Mouse (Mus musculus): ENCODE measurements around the gene Hikeshi.

Hikeshi gene

DNA sequence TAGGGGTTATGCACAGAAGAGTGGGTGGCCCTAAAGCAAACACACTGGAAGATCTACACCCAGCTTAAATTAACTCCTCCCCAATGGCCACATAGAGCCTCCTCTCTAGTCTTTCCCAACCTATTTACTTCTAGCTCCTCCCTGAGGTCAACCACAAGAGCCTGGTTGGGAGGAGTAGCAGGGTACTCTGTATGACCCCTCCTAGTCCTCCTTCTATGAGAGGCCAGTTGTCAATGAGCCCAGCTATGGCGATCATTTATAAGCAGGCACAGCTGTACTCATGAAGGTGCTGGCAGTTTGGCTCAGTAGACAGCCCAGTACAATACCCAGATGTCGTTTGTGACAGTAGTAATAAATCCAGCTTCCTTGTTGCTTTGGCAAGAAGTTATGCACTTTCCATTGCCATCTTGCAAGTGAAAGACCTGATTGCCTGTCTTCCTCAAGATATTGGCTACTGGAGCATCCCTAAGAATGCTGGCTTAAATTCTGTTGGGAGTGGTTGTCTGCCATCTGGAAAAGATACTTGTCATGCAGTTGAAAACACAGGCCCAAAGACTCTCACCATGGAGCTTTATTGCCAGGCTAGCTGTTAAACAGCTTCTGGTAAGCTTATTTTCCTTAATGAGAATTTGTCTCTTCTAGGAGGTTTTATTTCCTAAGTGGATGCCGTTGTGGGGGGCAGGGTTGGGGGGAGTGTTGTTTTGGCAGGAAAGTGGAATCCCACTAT lies 27.4 kb downstream of the Hikeshi start:
- CTCF ChIA-PET = interaction anchor here (0.6 kb wide), 1 partner anchor 183 kb away, joined by 5 read pairs; no protein-coding TSS in a partner anchor

DNA sequence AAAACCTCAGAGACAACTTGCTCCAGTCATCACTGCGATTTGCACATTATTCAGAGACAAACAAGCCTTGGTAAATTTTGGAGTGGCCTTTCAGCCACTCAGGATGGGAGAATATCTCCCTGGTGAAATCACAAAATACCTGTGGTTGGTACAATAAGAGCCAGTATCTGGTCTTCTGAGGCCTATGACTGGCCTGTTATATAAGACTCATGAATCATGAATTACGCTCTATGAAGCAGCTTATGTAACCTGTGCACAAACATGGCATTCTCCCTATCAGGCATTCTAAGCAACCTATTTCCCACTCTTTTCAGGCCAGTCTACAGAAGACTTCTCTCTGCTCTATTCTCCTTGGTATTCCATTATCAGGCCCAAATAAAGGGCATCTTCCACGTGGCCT lies 28.6 kb downstream of the Hikeshi start:
- CTCF ChIA-PET = no interaction called here

DNA sequence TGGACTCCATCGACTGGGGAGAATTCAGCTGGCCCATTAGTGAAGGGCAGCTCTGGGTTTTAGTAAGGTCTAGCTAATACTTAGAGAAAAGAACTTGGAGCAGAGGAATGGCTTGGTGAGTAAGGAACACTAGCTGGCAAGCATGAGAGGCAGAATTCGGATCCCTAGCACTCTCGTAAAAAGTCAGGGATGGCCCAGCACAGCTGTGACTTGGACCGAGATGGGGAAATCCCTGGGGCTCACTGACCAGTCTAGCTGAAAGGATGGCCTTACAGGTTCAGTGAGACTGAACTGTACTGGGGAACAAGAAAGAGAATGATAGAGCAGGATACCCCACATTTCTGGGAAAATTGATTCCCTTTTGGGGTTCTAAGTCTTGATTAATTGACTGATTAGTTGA lies 31.3 kb downstream of the Hikeshi start:
- CTCF ChIA-PET = no interaction called here

DNA sequence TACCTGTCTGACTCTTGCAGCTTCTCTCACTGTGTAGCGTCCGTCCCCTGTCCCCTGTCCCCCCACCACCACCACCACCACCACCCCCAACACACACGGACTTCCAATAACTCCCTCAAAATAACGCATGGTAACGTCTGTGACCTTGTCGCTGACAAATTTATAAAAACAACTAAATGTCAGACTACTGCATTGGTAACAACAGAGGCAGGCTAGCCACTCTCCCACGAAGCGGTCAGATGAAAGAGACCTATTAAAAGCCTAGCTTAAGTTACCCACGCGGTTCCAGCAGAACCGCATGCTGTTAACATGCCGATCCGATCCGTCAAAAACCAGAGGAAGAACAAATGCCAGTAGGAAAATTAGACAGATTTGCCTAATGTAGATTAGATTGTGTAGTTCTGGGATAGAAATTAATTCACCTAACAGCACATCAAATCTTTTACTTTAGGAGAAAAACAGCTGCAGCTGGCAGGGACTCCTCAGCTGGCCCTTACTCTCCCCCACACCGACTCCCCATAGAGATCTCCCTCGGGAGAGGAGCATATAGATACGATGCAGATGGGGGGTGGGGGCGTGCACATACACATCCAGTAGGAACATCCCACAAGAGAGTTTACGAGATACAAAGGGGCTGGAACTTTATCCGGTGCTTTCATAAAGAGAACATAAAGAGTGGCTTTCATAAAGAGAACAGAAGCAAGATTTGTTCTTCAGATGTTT lies 31.9 kb downstream of the Hikeshi start:
- CTCF ChIA-PET = interaction anchor here (0.7 kb wide), 1 partner anchor 66 kb away, joined by 4 read pairs; no protein-coding TSS in a partner anchor

DNA sequence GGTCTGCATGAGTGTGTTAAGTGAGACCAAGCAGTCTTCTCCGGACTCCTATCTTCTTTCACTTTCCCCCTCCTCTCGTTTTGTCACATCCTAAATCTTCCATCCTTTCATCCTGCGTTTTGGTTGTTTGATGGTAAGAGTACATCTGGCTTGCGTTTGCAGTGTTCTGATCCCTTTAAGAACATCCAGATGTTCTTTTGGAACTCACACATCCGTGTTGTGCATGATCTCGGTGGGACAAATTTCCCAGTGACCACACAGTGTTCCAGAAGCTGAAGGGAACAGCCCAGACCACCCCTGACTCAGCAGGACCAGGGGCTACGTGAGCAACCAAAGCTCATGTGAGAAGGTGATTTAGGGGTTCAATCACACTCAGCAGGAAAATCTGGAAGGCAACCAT lies 32.6 kb downstream of the Hikeshi start:
- CTCF ChIA-PET = no interaction called here

DNA sequence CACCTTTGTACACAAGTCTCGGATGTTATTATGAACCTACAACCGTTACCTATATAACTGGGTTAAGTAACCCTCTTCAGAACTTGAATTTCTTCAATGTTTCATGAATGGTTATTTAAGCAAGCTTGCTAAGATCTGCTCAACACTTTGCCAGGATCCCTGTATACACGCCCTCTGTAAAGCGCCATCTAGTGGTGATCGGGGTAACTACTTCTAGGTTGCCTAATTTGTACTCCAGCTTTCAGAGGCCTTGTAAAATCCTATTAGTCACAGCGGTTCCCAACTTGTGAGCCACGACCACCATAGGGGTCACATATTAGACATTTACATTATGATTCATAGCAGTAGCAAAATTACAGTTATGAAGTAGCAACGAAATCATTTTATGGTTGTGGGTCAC lies 33.1 kb downstream of the Hikeshi start:
- CTCF ChIA-PET = no interaction called here

DNA sequence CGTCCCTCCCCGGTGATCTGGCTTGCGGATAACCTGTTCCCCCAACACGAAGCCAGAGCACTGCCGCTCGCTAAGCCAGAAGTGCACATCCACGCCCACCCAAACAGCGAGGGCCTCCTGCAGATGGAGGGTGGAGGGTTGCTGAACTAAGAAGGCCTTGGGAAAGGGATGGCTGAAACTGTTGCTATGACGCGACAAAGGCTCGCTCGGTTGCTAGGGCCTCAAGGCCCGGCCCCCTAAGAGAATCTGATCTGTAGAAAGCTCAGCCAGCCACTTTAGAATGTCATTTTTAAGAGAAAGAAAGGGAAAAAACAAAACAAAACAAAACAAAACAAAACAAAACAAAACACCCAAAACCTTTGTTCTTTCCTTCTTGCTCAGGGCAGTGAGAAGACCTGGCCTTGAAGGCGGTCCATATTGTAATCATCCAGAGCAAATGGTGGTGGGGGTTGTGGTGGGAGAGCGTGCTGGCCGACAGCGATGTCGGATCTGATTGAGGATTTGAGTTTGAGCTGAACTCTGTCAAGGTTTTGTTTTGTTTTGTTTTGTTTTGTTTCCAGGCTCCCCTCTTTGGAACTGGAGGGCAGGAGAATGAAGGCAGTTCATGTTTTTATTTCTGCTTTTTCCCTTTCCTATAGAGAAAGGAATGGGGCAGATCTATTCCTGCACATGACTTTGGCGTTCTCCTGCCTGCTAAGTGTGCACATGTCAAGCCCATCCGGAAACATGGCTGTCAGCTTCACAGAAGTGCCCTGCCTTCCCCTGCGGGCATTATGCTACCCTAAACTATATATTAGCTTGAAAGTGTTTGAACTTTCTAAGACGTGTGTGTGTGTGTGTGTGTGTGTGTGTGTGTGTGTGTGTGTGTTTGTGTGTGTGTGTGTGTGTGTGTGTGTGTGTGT lies 37.3 kb downstream of the Hikeshi start, which contains the start of gene Ccdc81:
Ccdc81 (minus strand) TSS at position 188 of the 902 bp plus-strand sequence.
- CTCF ChIA-PET = no interaction called here

DNA sequence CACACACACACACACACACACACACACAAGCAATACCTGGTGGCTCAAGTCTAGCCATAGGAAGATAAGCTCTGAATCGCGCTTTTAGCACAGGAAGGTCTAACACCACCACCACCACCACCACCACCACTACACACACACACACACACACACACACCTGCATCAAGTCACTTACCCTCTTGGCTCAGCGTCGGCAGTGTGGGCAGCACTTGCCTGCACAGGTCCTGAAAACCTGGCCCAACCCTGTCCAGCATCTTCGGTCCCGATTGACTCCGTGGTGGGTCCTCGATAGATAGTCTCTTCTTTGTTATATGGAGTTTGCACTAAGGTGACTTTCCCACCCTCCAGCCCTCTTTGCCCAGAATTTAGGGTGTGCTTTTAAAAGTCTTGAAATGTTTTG lies 38.0 kb downstream of the Hikeshi start:
- CTCF ChIA-PET = no interaction called here

DNA sequence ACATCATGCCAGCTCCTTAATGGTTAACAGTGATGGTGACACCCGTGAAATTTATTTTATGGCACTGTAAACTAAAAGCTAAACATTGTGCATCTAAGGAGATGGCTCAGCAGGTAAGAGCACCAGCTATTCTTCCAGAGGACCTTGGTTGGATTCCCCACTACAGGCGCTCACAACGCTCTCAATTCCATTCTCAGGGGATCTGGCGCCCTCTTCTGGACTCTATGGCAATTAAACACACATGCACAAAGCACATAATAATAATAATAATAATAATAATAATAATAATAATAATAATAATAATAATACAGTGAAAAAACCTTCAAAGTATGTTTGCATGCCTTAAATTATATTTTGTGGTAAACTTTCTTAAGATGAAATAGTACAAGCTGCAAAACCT lies 49.1 kb downstream of the Hikeshi start:
- CTCF ChIA-PET = no interaction called here

DNA sequence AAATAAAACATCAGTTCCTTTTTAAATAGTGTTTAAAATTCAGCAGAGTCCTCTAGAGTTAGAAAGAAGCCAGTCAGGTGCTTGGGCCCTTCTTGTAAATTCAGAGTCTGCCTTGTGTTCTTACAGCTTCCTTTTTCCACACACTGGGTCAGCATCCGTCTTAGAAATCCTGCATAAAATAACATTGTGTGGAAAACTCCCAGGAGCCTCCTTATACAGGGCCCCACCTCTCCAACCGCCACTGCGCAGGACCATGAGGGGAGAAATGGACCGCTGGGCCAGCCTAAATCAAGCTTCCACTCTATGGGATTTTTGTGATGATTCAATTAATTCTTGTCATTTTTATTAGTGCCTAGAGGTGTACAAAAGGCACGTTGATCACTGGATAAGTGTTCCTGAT lies 49.6 kb downstream of the Hikeshi start:
- CTCF ChIA-PET = no interaction called here

DNA sequence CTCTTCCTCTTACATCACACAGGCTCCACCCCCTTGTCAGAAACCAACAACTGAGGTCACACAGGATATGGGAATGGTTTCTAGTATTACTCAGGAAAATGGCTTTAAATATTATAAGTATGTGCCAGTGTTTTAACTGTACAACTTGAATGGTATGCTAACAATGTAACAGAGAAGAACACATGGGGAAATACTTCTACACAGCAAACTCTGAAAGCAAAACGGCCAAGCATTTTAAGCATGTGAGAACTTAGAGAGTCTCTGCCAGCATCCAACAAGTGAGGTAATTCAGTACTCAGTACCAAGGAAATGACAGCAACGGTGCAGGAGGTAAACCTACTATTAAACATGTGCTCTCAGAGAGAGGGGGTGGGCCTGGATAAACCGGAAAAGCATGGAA lies 56.5 kb downstream of the Hikeshi start:
- CTCF ChIA-PET = no interaction called here

DNA sequence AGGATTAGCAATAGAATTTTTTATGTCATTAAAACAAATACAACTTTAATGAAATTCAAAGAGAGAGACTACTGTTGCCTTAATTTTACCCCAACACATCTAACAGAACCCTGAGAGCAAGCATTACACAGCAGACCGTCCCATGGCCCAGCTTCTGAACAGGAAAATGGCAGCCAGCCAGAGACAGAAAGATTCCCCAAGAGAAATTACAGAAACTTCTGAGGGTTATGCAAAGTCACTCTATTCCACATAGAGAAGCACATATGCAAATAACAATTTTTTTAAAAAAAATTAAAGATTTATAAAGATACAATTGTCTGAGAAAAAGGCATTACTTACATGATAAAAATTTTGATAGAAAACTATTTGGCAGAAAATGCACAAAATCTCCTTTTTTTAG lies 61.3 kb downstream of the Hikeshi start:
- CTCF ChIA-PET = no interaction called here

Data from spleen, embryonic (tissue).